Comparison of ENCODE assay signal across 25 mouse cellular contexts in genomic region chr4:141845999-141846398, GRCm38 (mm10). TPM values are rescaled to one million over a fixed set of nuclear protein-coding genes. Genes with fewer than 3 reads are reported as not detected.
DNase-seq lines count a peak whose midpoint lies in the region; TF ChIP-seq lines count a peak whose summit lies in the region.
"Had no signal": no experiment of that assay in that cellular context is flagged by ENCODE, and none has a peak within 500 bp of the region (broad histone marks: within the 10 kb centered on the region; RNA-seq: fewer than 3 reads in every experiment).

TSS of gene Ctrc (minus strand) at chr4:141846359.

- no peaks in the 10 kb centered on the region for H3K4me1 ChIP-seq in small intestine, adult 2 months (ENCODE audit: control insufficient read depth, insufficient read depth, insufficient read length, low read length)
- H3K4me1 ChIP-seq: embryonic facial prominence, embryonic 13.5 days; embryonic facial prominence, embryonic 15.5 days; forebrain, embryonic 13.5 days; forebrain, embryonic 15.5 days had no signal

- H3K27me3 ChIP-seq in small intestine, adult 2 months (ENCODE audit: control insufficient read depth, insufficient read depth, low read length) = no peaks in the 10 kb centered on the region
- H3K27me3 ChIP-seq: embryonic facial prominence, embryonic 13.5 days; embryonic facial prominence, embryonic 15.5 days; forebrain, embryonic 13.5 days; forebrain, embryonic 15.5 days had no signal

- no peak within 1 kb of the TSS for H3K4me3 ChIP-seq in small intestine, adult 2 months (ENCODE audit: low read depth, low read length)
- H3K4me3 ChIP-seq: embryonic facial prominence, embryonic 13.5 days; embryonic facial prominence, embryonic 15.5 days; erythroblast, embryonic 14.5 days; forebrain, embryonic 13.5 days; forebrain, embryonic 15.5 days had no signal

- peak; percentile 0 for DNase-seq in spleen, adult 12 weeks (ENCODE audit: low spot score)
- no peak for DNase-seq in spleen, postnatal 36 days (ENCODE audit: low spot score in 2 of 2)
- DNase-seq in thymus, postnatal 4 days = peak; percentile 4
- no peak for DNase-seq in thymus, postnatal 0 days (ENCODE audit: low spot score)
- no peak for DNase-seq in left cerebral cortex, adult 9 months (ENCODE audit: low spot score in 2 of 2)
- DNase-seq: adrenal gland, adult 2 months; adrenal gland, postnatal 10 days; adrenal gland, postnatal 25 days; cerebellum, adult 11 months; cerebellum, adult 18-20 months; cerebellum, adult 8-10 months; cerebellum, adult 9-11 months; cerebellum, postnatal 14 days; cerebellum, postnatal 36 days; embryo, embryonic 11 days had no signal

- 85% methylated on average over 6 of the region's 6 CpGs for WGBS in small intestine, adult 2 months

- no peaks in the 10 kb centered on the region for H3K36me3 ChIP-seq in small intestine, adult 2 months (ENCODE audit: control insufficient read depth, insufficient read depth, low read length)
- H3K36me3 ChIP-seq: embryonic facial prominence, embryonic 13.5 days; embryonic facial prominence, embryonic 15.5 days; forebrain, embryonic 15.5 days had no signal

- TF ChIP-seq CTCF in small intestine, adult 2 months (IDR thresholded peaks at IDR 0.05; ENCODE audit: extremely low read depth, insufficient read length, insufficient replicate concordance, low read depth, low read length) = no peak

- H3K27ac ChIP-seq in small intestine, adult 2 months (ENCODE audit: insufficient read depth, low read depth, low read length) = no peak within 1 kb of the TSS
- H3K27ac ChIP-seq: embryonic facial prominence, embryonic 13.5 days; embryonic facial prominence, embryonic 15.5 days; forebrain, embryonic 13.5 days; forebrain, embryonic 15.5 days had no signal

- TF ChIP-seq POLR2A in small intestine, adult 2 months (IDR thresholded peaks at IDR 0.05; ENCODE audit: low read depth, low read length) = no peak

RNA-seq across cellular contexts. Expression of gene Ctrc, which starts in this region (rescaled TPM):
- polyA plus RNA-seq in thymus, postnatal 0 days (2015; fragmentation: Nextera tagmentation; extraction: Ambion mirVana) = 0.30 TPM in 1 of 2 replicates, not detected in the other
- 13.9 and 8,604 TPM in 2 replicates for polyA plus RNA-seq in small intestine, adult 2 months (2012; rRNA removed)
- polyA plus RNA-seq: adrenal gland, adult 2 months; brain, embryonic 14.5 days; C2C12; embryonic facial prominence, embryonic 11.5 days; embryonic facial prominence, embryonic 13.5 days; embryonic facial prominence, embryonic 15.5 days; erythroblast, embryonic 14.5 days; forebrain, embryonic 11.5 days; forebrain, embryonic 13.5 days; forebrain, embryonic 15.5 days had no signal

Comparison
In these comparisons a context has a peak if more than half of its experiments do, and no peak if none do; other contexts are left out.
1. RNA of gene Ctrc (polyA plus RNA-seq): 13.9 to 8,604 TPM in small intestine, adult 2 months; 0.30 TPM in thymus, postnatal 0 days; every median in the first group is over 10 times any median in the second.
2. DNase-seq: peak in spleen, adult 12 weeks (single experiment) and thymus, postnatal 4 days (single experiment); none in spleen, postnatal 36 days (0 of 2), thymus, postnatal 0 days (single experiment) and left cerebral cortex, adult 9 months (0 of 2).